In the genomic region with DNA sequence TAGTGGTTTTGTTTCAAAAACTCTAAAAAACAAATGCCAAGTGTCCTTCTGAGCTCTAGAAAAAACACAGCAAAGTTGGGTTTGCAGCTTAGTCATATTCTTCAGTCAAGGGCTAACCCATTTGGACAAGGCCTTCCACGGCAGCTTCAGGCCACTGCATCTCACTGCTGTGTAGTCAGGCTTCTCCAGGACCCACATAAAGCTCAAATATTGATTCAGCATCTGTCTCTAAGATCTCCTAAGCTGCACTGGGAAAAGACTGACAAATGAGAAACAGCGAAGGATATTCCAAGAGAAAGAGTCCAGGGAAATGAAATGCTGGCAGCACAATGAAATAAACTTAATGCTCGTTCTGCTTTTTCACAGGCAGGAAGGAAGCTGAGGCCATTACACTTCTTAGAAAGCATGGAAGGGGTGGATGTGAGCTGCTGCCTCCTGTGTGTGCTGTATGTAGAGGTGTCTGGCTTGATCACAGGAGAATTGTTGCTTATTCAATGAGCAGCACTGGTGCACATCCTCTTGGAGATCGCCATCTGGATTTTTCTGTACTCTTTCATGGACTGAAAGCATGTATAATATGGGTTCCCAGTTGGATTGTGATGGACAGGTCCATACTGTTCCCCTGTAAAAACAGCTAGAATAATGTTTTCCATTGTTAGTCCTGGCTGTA, we compare ENCODE assay signal across 21 mouse cellular contexts.
"Had no signal": no experiment of that assay in that cellular context is flagged by ENCODE, and none has a peak within 500 bp of the region (broad histone marks: within the 10 kb centered on the region; RNA-seq: fewer than 3 reads in every experiment).

No protein-coding gene starts in this region.

- H3K4me2 ChIP-seq: lung, embryonic 14.5 days; midbrain, embryonic 12.5 days; neural tube, embryonic 13.5 days; neural tube, embryonic 15.5 days; stomach, embryonic 15.5 days had no signal

- ATAC-seq: midbrain, embryonic 16.5 days had no signal

- DNase-seq: lung, adult 18-20 months; lung, embryonic 14.5 days; lung, postnatal 10 days; lung, postnatal 4 days; midbrain, embryonic 14.5 days; retina, postnatal 1 day; right cerebral cortex, adult 18-20 months; right cerebral cortex, postnatal 25 days; right cerebral cortex, postnatal 4 days; spleen, adult 18-20 months; thymus, adult 2 months; thymus, postnatal 14 days; thymus, postnatal 36 days had no signal

- H3K27me3 ChIP-seq: midbrain, embryonic 12.5 days; neural tube, embryonic 13.5 days; neural tube, embryonic 15.5 days; stomach, embryonic 15.5 days had no signal

- H3K9me3 ChIP-seq: midbrain, embryonic 10.5 days; midbrain, embryonic 12.5 days; neural tube, embryonic 13.5 days; neural tube, embryonic 15.5 days; stomach, embryonic 15.5 days had no signal

- H3K27ac ChIP-seq: midbrain, embryonic 10.5 days; midbrain, embryonic 12.5 days; neural tube, embryonic 13.5 days; neural tube, embryonic 15.5 days; stomach, embryonic 15.5 days; stomach, postnatal 0 days had no signal

- H3K36me3 ChIP-seq: midbrain, embryonic 10.5 days; midbrain, embryonic 12.5 days; neural tube, embryonic 13.5 days; neural tube, embryonic 15.5 days; stomach, embryonic 15.5 days had no signal

- H3K4me1 ChIP-seq: midbrain, embryonic 10.5 days; midbrain, embryonic 12.5 days; neural tube, embryonic 13.5 days; neural tube, embryonic 15.5 days; stomach, embryonic 15.5 days had no signal

- H3K4me3 ChIP-seq: midbrain, embryonic 10.5 days; midbrain, embryonic 12.5 days; myocyte; neural tube, embryonic 13.5 days; neural tube, embryonic 15.5 days; stomach, embryonic 15.5 days had no signal

- H3K9ac ChIP-seq: lung, embryonic 14.5 days; midbrain, embryonic 12.5 days; neural tube, embryonic 13.5 days; neural tube, embryonic 15.5 days; stomach, embryonic 15.5 days had no signal
